Mouse (Mus musculus) hindbrain, embryonic 14.5 days (tissue): Measurements from ENCODE around the gene Atp1a1. TPM values are rescaled to one million over a fixed set of nuclear protein-coding genes. Genes with fewer than 3 reads are reported as not detected.

ENCODE experiments used
- ATAC-seq: fragments of 200-750 bp; cut with Nextera tagmentation; 2 replicates; pipeline ENCODE4 v1.8.0; 2017; ENCODE audit warnings: moderate number of reproducible peaks, mild to moderate bottlenecking, moderate TSS enrichment, moderate library complexity; ENCODE audit not compliant: low FRiP score
- DNase-seq: peaks from one replicate; pipeline ENCODE4 v3.0.0-alpha.2; 2015; ENCODE audit warnings: low spot score
- H3K27ac ChIP-seq: fragments of 300-500 bp; sonication (generic); 2 replicates; pipeline ENCODE4 v1.5.1; 2014; ENCODE audit warnings: mild to moderate bottlenecking, moderate library complexity
- H3K27me3 ChIP-seq: fragments of 300-500 bp; sonication (generic); 2 replicates; pipeline ENCODE4 v1.6.1; 2014; ENCODE audit warnings: mild to moderate bottlenecking, low read length, mixed read lengths; ENCODE audit not compliant: control insufficient read depth, insufficient read depth
- H3K36me3 ChIP-seq: fragments of 300-500 bp; sonication (generic); replicated peaks from 2 replicates; pipeline ENCODE4 v1.6.1; 2014; ENCODE audit not compliant: control insufficient read depth, insufficient read depth
- H3K4me1 ChIP-seq: fragments of 300-500 bp; sonication (generic); replicated peaks from 2 replicates; pipeline ENCODE4 v1.6.1; 2014; ENCODE audit warnings: antibody characterized with exemption, low read length, mixed read lengths; ENCODE audit not compliant: control insufficient read depth, insufficient read depth
- H3K4me2 ChIP-seq: fragments of 300-500 bp; sonication (generic); replicated peaks from 2 replicates; pipeline ENCODE4 v1.6.1; 2014; ENCODE audit warnings: mild to moderate bottlenecking, moderate library complexity
- H3K4me3 ChIP-seq: fragments of 300-500 bp; sonication (generic); replicated peaks from 2 replicates; pipeline ENCODE4 v1.5.1; 2014; ENCODE audit warnings: mild to moderate bottlenecking, low read length
- H3K9ac ChIP-seq: fragments of 300-500 bp; sonication (generic); 2 replicates; pipeline ENCODE4 v1.6.1; 2014
- H3K9me3 ChIP-seq: fragments of 300-500 bp; sonication (generic); 2 replicates; pipeline ENCODE4 v1.6.1; 2016; ENCODE audit warnings: low read length; ENCODE audit not compliant: control insufficient read depth
- WGBS: fragments of 180-500 bp; shearing (Covaris S2); extraction: QIAGEN DNeasy Blood & Tissue Kit; methylation state at CpG from one replicate; pipeline ENCODE4 v1.1.7; 2014; 5-methylcytosine and 5-hydroxymethylcytosine counted together
- polyA plus RNA-seq: library from polyadenylated mRNA; unstranded; fragments of >200 nt; fragmentation: Nextera tagmentation; extraction: Ambion mirVana; gene quantifications from 2 replicates; pipeline ENCODE4 v1.2.1, GENCODE M21; 2014

Gene Atp1a1
- polyA plus RNA-seq, 1 experiment from 2014 or later = 105 TPM

GRCm38 (mm10) chr3:101528900-101529594, 75.4 kb downstream of the Atp1a1 start:
- Histone ChIP-seq H3K27ac (0 out of 2 replicates have a peak overlapping the region, but pooled peaks have one; percentile 7), H3K4me1 (peaks cover 26% of the 10 kb centered on the region), H3K9ac (no peak overlapping the region), H3K4me3 (no peak overlapping the region), H3K9me3 (no peaks in the 10 kb centered on the region), H3K36me3 (no peaks in the 10 kb centered on the region), H3K4me2 (no peak overlapping the region), H3K27me3 (no peaks in the 10 kb centered on the region)
- ATAC-seq (0 out of 2 replicates have a peak, but pooled peaks have one; percentile 57), DNase-seq (peak; percentile 61)
- 28% methylated on average over 8 of the region's 8 CpGs for WGBS

- peak; percentile 52; the same call in 1 of the 2 replicates for ATAC-seq
- 28% methylated on average over 6 of the region's 8 CpGs for WGBS
- no peak overlapping the region for H3K9ac ChIP-seq
Observed at GRCm38 (mm10) chr3:101528157-101528899, 76.2 kb downstream of the Atp1a1 start.

GRCm38 (mm10) chr3:101526603-101527002, 77.9 kb downstream of the Atp1a1 start:
- no peak for DNase-seq
- no peak overlapping the region for H3K27ac ChIP-seq
- H3K4me3 ChIP-seq = no peak overlapping the region
- no peak overlapping the region for H3K4me2 ChIP-seq
- H3K4me1 ChIP-seq = peaks cover 35% of the 10 kb centered on the region
- 84% methylated on average over 11 of the region's 11 CpGs for WGBS
- ATAC-seq = no peak
- H3K9me3 ChIP-seq = no peaks in the 10 kb centered on the region
- no peaks in the 10 kb centered on the region for H3K27me3 ChIP-seq
- no peaks in the 10 kb centered on the region for H3K36me3 ChIP-seq
- no peak overlapping the region for H3K9ac ChIP-seq

More at GRCm38 (mm10) chr3:101528157-101528899, 76.2 kb downstream of the Atp1a1 start:
- Histone ChIP-seq H3K4me3 (no peak overlapping the region), H3K36me3 (no peaks in the 10 kb centered on the region), H3K27ac (peak overlapping the region; percentile 38; the same call in 1 of the 2 replicates), H3K4me1 (peaks cover 26% of the 10 kb centered on the region), H3K27me3 (no peaks in the 10 kb centered on the region), H3K9me3 (no peaks in the 10 kb centered on the region), H3K4me2 (no peak overlapping the region)
- no peak for DNase-seq

Other genes starting within 250 kb of the Atp1a1 start
- gene Igsf3, start 227.6 kb downstream of the Atp1a1 start, polyA plus RNA-seq = 48.8 and 51.7 TPM in 2 replicates
- gene Mab21l3, start 244.3 kb upstream of the Atp1a1 start, polyA plus RNA-seq = 0.08 and 0.12 TPM in 2 replicates